Mouse (Mus musculus) liver, embryonic 12.5 days (tissue): ENCODE results near the gene Pdia3. TPM values are rescaled to one million over a fixed set of nuclear protein-coding genes. Genes with fewer than 3 reads are reported as not detected.
"Not testable (repeated sequence)": the region's sequence is repeated elsewhere in the genome, so short reads cannot be mapped to it uniquely, and the experiment has no call there.

Experiments used
- ATAC-seq: fragments of 200-750 bp; cut with Nextera tagmentation; 2 replicates; pipeline ENCODE4 v1.8.0; 2017; ENCODE audit warnings: moderate number of reproducible peaks, mild to moderate bottlenecking, moderate library complexity
- H3K27ac ChIP-seq: fragments of 300-500 bp; sonication (generic); 2 replicates; pipeline ENCODE4 v1.5.1; 2016; ENCODE audit warnings: mild to moderate bottlenecking
- H3K27me3 ChIP-seq: fragments of 300-500 bp; sonication (generic); replicated peaks from 2 replicates; pipeline ENCODE4 v1.6.1; 2016; ENCODE audit warnings: mild to moderate bottlenecking, moderate library complexity
- H3K36me3 ChIP-seq: fragments of 300-500 bp; sonication (generic); 2 replicates; pipeline ENCODE4 v1.6.1; 2016; ENCODE audit warnings: mild to moderate bottlenecking, moderate library complexity
- H3K4me1 ChIP-seq: fragments of 300-500 bp; sonication (generic); 2 replicates; pipeline ENCODE4 v1.6.1; 2016
- H3K4me2 ChIP-seq: fragments of 300-500 bp; sonication (generic); 2 replicates; pipeline ENCODE4 v1.6.1; 2016; ENCODE audit warnings: mild to moderate bottlenecking, moderate library complexity
- H3K4me3 ChIP-seq: fragments of 300-500 bp; sonication (generic); 2 replicates; pipeline ENCODE4 v1.5.1; 2016; ENCODE audit warnings: mild to moderate bottlenecking, moderate library complexity
- H3K9ac ChIP-seq: fragments of 300-500 bp; sonication (generic); 2 replicates; pipeline ENCODE4 v1.6.1; 2016; ENCODE audit warnings: mild to moderate bottlenecking, moderate library complexity
- H3K9me3 ChIP-seq: fragments of 300-500 bp; sonication (generic); replicated peaks from 2 replicates; pipeline ENCODE4 v1.6.1; 2016; ENCODE audit warnings: mild to moderate bottlenecking, moderate library complexity
- WGBS: fragments of 180-500 bp; shearing (Covaris S2); methylation state at CpG from one replicate; pipeline ENCODE4 v1.1.7; 2016; ENCODE audit not compliant: insufficient replicate concordance; 5-methylcytosine and 5-hydroxymethylcytosine counted together
- microRNA-seq: library from miRNA; unstranded; fragments of <30 nt; microRNA quantifications from one replicate; pipeline ENCODE4, GENCODE M21; 2017
- polyA plus RNA-seq: library from polyadenylated mRNA; unstranded; fragments of >200 nt; fragmentation: Nextera tagmentation; extraction: Ambion mirVana; gene quantifications from 2 replicates; pipeline ENCODE4 v1.2.1, GENCODE M21; 2016

The Pdia3 gene
- polyA plus RNA-seq, 1 experiment from 2014 or later, result 364 TPM

GRCm38 (mm10) chr2:121484403-121484802, 70.8 kb downstream of the Pdia3 start:
- H3K9me3 ChIP-seq, H3K9ac ChIP-seq, H3K4me2 ChIP-seq, ATAC-seq, H3K4me1 ChIP-seq, H3K36me3 ChIP-seq, H3K4me3 ChIP-seq, H3K27ac ChIP-seq: not testable (repeated sequence)
- peaks cover 11% of the 10 kb centered on the region for H3K27me3 ChIP-seq
- WGBS, result 59% methylated on average over 2 of the region's 2 CpGs

Small RNA genes lying within 50 kb of the gene (microRNA-seq; reads per million reads assigned to microRNA genes)
- gene Gm22953, result not detected

Other genes starting within 250 kb of the Pdia3 start
- gene Tubgcp4, start 243.1 kb upstream of the Pdia3 start, polyA plus RNA-seq, result 37.2 and 37.8 TPM in 2 replicates
- 4.7 and 5.1 TPM in 2 replicates for gene Zscan29, start 242.7 kb upstream of the Pdia3 start, polyA plus RNA-seq
- gene Trp53bp1, start 142.4 kb upstream of the Pdia3 start, polyA plus RNA-seq, result 22.2 and 23.3 TPM in 2 replicates
- gene Map1a, start 124.2 kb upstream of the Pdia3 start, polyA plus RNA-seq, result 0.25 and 0.29 TPM in 2 replicates
- gene Ppip5k1, start 58.4 kb upstream of the Pdia3 start, polyA plus RNA-seq, result 8.1 and 8.7 TPM in 2 replicates
- gene Ckmt1, start 56.1 kb upstream of the Pdia3 start, polyA plus RNA-seq, result 0.16 TPM in 1 of 2 replicates, not detected in the other
- not detected in 2 replicates for gene Strc, start 26.6 kb upstream of the Pdia3 start, polyA plus RNA-seq
- 0.84 and 1.0 TPM in 2 replicates for gene Catsper2, start within 50 bp of the Pdia3 start, polyA plus RNA-seq
- 1.4 and 1.6 TPM in 2 replicates for gene Ell3, start 30.5 kb downstream of the Pdia3 start, polyA plus RNA-seq
- gene Serf2, start 35.4 kb downstream of the Pdia3 start, polyA plus RNA-seq, result 321 and 334 TPM in 2 replicates
- 111 and 127 TPM in 2 replicates for gene Hypk, start 39.5 kb downstream of the Pdia3 start, polyA plus RNA-seq
- gene Serinc4, start 43.0 kb downstream of the Pdia3 start, polyA plus RNA-seq, result 0.13 TPM in 1 of 2 replicates, not detected in the other
- gene Mfap1b, start 60.3 kb downstream of the Pdia3 start, polyA plus RNA-seq, result 32.2 and 34.4 TPM in 2 replicates
- gene Mfap1a, start 92.9 kb downstream of the Pdia3 start, polyA plus RNA-seq, result 15.2 and 17.3 TPM in 2 replicates
- gene Wdr76, start 92.9 kb downstream of the Pdia3 start, polyA plus RNA-seq, result 10.8 and 11.1 TPM in 2 replicates